Mouse (Mus musculus): ENCODE results near the gene Add1. TPM values are rescaled to one million over a fixed set of nuclear protein-coding genes. Genes with fewer than 3 reads are reported as not detected.

Add1 gene
- 100 to 1,000 TPM; 452 to 467 TPM for total RNA-seq (2021)
- long read RNA-seq, full-length matches to known transcripts: 123 of 302 reads
- long read RNA-seq, partial matches to known transcripts: 44 of 302 reads
- long read RNA-seq, other reads (novel, unspliced or antisense): 135 of 302 reads

- peak; percentile 98 to 99 for DNase-seq (ENCODE audit: low spot score in 2 of 2)
Observed at GRCm38 (mm10) chr5:34573268-34574221, at the start of gene Add1. TSS of gene Add1 (plus strand) at chr5:34573664.

GRCm38 (mm10) chr5:34523958-34524485, 49.4 kb upstream of the Add1 start:
- no peak for DNase-seq (ENCODE audit: low spot score in 2 of 2)

DNA sequence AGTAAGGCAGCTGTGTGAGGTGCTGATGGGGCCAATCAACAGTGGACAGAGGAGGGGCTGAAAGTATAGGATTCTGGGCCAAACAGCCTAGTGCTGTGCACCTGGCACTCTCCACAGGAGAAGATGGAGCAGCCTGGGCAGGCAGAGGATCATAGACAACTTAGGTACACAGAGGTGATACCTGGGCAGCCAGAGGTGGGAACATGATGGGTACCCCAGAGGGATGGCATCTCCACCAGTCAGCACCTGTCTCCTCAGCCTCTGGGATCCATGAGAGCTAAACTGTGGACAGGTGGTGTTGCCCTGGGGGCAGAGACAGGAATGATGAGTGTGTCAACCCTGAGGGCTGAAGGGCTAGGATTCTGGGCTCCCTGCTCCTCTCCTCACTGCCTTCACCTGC, 49.0 kb upstream of the Add1 start:
- DNase-seq (ENCODE audit: low spot score in 2 of 2): no peak

DNA sequence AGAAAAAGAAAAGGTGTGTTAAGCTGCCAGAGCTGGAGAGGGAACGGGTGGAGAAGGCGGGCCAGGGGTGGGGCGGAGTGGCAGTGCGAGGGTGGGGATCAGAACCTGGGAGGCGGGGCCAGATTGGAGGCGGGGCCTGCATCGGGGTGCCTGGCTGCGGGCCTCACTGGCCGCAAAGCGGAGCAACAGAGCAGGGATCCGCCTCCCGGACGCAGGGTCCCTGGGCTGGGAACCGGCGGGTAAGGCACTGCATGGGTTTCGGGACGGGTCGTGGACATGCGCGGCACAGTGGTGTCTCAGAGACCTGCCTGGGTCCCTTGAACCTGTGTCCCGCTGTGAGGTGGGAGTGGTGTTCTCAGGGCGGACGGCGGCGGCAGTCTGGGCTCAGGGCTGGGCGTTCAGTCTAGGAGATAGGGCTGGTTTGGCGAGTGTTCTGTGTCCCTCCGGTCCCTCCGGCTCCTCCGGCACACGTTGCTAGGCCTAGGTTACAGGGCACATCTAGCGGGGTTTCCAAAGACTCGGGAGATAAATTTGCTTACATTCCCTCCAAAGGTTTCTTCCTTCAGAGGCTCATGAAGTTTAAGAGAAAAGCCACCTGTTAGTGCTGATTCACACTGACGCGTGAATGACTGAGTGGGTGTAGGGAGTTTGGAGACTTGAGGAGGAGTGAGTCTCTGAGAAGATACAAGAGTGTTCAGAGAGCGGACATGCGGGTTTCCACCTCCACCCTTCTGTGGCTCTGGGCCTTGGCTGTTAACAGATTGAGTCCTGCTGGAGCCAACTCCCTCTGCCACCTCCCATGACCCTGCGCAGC, 47.6 kb upstream of the Add1 start, which contains the start of gene Sh3bp2:
TSS of gene Sh3bp2 (plus strand) at position 176 of the 814 bp plus-strand sequence.
- peak; percentile 69 to 85 for DNase-seq (ENCODE audit: low spot score in 2 of 2)

GRCm38 (mm10) chr5:34526477-34526775, 47.0 kb upstream of the Add1 start:
- DNase-seq (ENCODE audit: low spot score in 2 of 2): no peak

- no peak for DNase-seq (ENCODE audit: low spot score in 2 of 2)
Observed at GRCm38 (mm10) chr5:34527352-34527751, 46.1 kb upstream of the Add1 start.

GRCm38 (mm10) chr5:34528724-34529123, 44.7 kb upstream of the Add1 start:
- DNase-seq (ENCODE audit: low spot score in 2 of 2): no peak

GRCm38 (mm10) chr5:34530116-34530515, 43.3 kb upstream of the Add1 start:
- DNase-seq (ENCODE audit: low spot score in 2 of 2): no peak

GRCm38 (mm10) chr5:34530687-34531086, 42.8 kb upstream of the Add1 start:
- no peak for DNase-seq (ENCODE audit: low spot score in 2 of 2)

- no peak for DNase-seq (ENCODE audit: low spot score in 2 of 2)
Observed at GRCm38 (mm10) chr5:34533066-34533465, 40.4 kb upstream of the Add1 start.

DNA sequence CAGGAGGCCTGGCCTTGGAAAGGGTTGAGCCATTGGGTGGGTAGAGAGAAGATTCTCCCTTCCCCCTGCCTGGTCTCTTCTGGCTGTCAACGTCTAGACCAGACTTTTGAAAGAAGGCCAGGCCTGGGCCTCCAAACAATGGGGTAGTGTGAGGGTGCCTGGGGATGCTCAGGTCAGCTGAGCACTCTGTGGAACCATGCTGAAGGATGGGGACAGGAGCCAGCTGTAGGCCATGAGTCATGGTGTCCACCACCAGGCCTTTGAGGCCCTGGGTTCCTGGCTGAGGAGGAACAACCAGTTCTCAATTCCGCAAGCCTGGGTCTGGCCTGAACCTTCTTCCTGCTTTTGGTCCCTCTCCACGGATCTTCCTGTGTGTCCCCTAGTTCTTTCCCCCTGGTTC, 39.6 kb upstream of the Add1 start:
- peak; percentile 25 to 68 for DNase-seq (ENCODE audit: low spot score in 2 of 2)

DNA sequence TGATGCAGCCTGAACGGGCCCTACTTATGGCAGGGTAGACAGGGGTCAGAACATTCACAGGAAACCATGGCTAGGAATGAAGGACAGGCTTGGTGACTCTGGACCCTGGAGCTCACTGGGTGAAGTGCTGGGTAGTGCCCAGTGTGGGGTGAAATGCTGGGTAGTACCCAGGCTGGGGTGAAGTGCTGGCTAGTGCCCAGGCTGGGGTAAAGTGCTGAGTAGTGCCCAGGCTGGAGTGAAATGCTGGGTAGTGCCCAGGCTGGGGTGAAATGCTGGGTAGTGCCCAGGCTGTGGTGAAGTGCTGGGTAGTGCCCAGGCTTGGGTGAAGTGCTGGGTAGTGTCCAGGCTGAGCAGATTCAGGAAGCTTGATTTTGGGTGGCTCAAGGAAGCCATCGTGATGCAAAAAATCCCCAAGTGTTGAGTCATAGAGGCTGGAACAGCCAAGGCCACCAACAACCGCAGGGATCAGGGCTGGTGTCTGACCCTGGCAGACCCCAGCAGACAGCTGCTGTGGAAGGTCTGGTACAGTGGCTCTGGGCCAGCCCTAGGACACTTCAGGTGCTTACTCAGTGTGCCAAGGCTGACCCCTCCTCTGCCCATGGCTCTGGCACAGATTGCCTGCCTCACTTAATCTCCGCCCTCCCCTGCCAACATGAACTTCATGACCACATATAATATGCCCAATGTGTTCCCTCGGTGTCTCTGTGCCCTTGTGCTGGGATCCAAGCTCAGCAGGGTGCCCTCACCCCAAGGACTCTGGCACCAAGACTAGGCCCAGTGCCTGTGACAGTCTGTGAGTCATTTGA, 38.5 kb upstream of the Add1 start:
- no peak for DNase-seq (ENCODE audit: low spot score in 2 of 2)

- DNase-seq (ENCODE audit: low spot score in 2 of 2): no peak
Observed at GRCm38 (mm10) chr5:34535831-34536230, 37.6 kb upstream of the Add1 start.

- DNase-seq (ENCODE audit: low spot score in 2 of 2): no peak
Observed at GRCm38 (mm10) chr5:34538079-34538478, 35.4 kb upstream of the Add1 start.

- DNase-seq (ENCODE audit: low spot score in 2 of 2): no peak
Observed at GRCm38 (mm10) chr5:34538527-34538926, 34.9 kb upstream of the Add1 start.

DNA sequence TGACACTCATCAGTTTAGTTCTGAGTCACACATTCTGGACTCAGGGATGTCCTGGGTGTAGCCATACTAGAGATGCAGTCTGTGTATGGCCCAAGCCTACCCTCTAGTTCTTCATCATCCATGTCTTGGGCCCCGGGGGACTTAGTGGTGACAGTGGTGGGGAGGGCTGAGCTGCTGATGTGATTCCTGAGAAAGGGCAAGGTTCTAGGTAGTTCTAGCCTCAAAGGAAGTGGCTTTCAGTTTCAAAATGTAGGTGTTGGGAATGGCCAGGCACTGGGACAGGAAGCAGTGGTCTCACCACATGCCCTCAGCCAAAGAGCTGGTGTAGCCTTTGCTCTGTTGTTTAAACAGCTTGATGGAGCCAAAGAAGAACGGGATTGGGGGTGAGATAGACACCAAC, 34.3 kb upstream of the Add1 start:
- DNase-seq (ENCODE audit: low spot score in 2 of 2): no peak

- no peak for DNase-seq (ENCODE audit: low spot score in 2 of 2)
Observed at GRCm38 (mm10) chr5:34542166-34542565, 31.3 kb upstream of the Add1 start.

GRCm38 (mm10) chr5:34543114-34543513, 30.4 kb upstream of the Add1 start:
- no peak for DNase-seq (ENCODE audit: low spot score in 2 of 2)

DNA sequence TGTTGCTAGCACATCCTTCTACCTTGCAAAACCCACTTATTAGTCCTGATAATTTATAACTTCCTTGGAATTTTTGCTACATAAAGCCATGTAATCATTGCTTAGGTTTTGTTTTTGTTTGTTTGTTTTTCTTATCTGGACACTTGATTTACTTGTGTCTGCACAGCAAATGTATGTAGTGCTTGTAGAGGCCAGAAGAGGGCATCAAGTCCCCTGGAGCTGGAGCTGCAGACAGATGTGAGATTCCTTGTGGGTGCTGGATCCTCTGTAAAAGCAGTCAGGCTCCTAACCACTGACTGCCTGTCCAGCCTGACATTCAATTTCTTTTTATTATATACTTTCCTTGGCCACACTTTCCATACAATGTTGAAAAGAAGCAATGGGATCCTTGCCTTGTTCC, 26.1 kb upstream of the Add1 start:
- peak in 1 of 2 experiments; percentile 42 for DNase-seq (ENCODE audit: low spot score in 2 of 2)

GRCm38 (mm10) chr5:34549135-34549482, 24.4 kb upstream of the Add1 start:
- DNase-seq (ENCODE audit: low spot score in 2 of 2): no peak

All from layer of hippocampus, adult 18-20 months (tissue).